Mouse (Mus musculus): ENCODE results near the gene Cacna1c. TPM values are rescaled to one million over a fixed set of nuclear protein-coding genes. Genes with fewer than 3 reads are reported as not detected.

The Cacna1c gene
- polyA plus RNA-seq (2014; fragmentation: Nextera tagmentation; extraction: Ambion mirVana) = 8.7 and 11.2 TPM in 2 replicates

DNA sequence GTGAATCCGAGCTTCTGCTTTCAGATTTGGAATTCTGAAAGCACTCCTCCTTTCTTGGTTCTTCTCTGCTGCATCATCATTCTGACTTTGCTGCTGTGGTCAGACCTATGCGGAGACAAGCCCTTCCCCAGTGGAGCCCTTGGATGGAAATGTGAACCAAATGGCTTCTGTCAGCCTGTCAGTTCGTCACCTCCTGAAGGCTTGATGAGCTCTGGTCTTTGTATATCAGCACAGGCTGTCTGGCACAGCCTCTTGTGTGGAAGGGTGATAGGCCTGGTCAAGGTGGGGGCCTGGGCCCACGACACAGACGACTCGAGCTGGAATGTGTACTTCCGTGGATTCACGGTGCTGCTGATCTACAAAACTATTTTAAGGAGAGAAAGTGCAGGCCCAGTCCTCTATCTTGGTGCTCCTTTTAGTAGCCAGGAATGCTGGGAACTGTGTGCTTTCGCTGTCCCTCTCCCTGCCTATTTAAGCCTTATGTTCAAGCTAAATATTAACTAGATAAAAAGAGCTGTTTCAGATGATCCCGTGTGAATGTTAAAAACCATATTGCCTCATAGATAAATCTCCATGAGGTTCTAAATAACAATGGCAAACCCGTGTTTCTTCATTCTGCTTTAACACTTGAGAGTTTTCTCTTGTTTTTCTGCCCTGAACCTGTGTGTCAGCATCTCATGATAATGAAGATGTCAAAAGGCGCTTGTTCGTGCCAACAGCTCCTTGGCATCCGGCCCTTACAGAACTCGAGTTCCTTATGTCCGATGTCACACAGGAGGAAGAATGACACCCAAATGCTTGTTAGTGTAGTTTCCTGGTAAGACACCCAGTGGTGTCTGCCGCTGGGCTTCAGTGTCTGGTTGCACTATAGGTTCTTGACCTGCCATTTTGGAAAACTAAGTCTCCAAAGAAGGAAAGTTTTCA lies at the start of gene Cacna1c:
Cacna1c (minus strand) TSS at position 37 of the 924 bp plus-strand sequence.
- no peak for ATAC-seq (ENCODE audit: insufficient number of reproducible peaks, low FRiP score, low TSS enrichment, low read depth)
- H3K36me3 ChIP-seq (ENCODE audit: control insufficient read depth, insufficient read depth, low read length) = no peaks in the 10 kb centered on the region
- H3K27ac ChIP-seq (replicated peaks; ENCODE audit: low read depth, low read length) = no peak within 1 kb of the TSS
- no peak within 1 kb of the TSS for H3K9ac ChIP-seq (ENCODE audit: low read length)
- DNase-seq (ENCODE audit: low spot score) = no peak
- no peaks in the 10 kb centered on the region for H3K9me3 ChIP-seq (ENCODE audit: control insufficient read depth, low read length)
- H3K4me1 ChIP-seq (ENCODE audit: control insufficient read depth, insufficient read depth, low read length) = no peaks in the 10 kb centered on the region; the same call in 1 of the 2 replicates
- H3K27me3 ChIP-seq (ENCODE audit: control insufficient read depth, insufficient read depth, low read length) = no peaks in the 10 kb centered on the region
- 62% methylated on average over 17 of the region's 17 CpGs for WGBS
- no peak within 1 kb of the TSS for H3K4me2 ChIP-seq (ENCODE audit: low read depth, severe bottlenecking)
- no peak within 1 kb of the TSS for H3K4me3 ChIP-seq (ENCODE audit: low read depth, low read length)

DNA sequence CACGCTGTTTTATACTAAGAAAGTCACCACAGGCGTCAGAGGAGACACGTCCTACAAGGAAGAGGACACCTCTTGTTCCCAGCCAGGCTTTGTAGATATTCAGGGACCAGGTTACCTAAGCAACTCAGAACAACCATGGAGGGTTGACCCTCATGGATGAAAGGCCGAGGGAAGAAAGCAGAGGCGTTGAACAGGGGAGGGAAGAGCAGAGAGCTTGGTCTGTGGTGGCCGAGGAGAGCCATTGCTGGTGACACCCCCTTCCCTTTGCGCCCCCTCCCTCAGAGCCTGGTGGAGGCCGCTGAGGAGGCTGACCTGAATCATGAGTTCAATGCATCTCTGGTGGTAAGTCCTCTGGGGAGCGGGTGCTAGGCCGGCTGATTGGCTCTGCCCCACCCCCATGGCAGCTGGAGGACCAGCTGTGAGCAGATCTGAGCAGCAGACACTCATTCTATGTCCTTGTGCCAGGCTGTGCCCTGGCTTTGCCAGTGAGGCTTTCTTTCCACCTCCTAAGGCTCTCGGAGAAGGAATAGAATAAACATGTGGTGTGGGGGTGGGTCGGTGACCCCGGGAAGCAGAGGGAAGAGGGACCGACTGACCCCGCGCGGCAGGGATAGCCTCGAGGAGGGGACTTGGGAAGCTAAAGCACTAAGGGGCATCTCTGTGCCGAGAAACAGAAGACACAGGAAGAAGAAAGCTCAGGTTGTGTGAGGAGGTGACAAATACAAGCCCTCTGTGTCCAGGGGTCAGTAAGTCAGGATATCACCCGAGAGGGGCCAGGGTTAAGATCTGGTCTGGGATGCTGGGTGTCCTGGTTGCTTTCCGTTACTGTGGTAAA lies 44.9 kb upstream of the Cacna1c start:
- no peak overlapping the region for H3K27ac ChIP-seq (replicated peaks; ENCODE audit: low read depth, low read length)
- ATAC-seq (ENCODE audit: insufficient number of reproducible peaks, low FRiP score, low TSS enrichment, low read depth) (no peak), DNase-seq (ENCODE audit: low spot score) (no peak)
- no peaks in the 10 kb centered on the region for H3K36me3 ChIP-seq (ENCODE audit: control insufficient read depth, insufficient read depth, low read length)
- no peak overlapping the region for H3K9ac ChIP-seq (ENCODE audit: low read length)
- WGBS = 52% methylated on average over 21 of the region's 21 CpGs
- H3K4me2 ChIP-seq (ENCODE audit: low read depth, severe bottlenecking) = no peak overlapping the region
- H3K9me3 ChIP-seq (ENCODE audit: control insufficient read depth, low read length) = no peaks in the 10 kb centered on the region; the same call in 1 of the 2 replicates
- no peak overlapping the region for H3K4me3 ChIP-seq (ENCODE audit: low read depth, low read length)
- no peaks in the 10 kb centered on the region for H3K4me1 ChIP-seq (ENCODE audit: control insufficient read depth, insufficient read depth, low read length)
- no peaks in the 10 kb centered on the region for H3K27me3 ChIP-seq (ENCODE audit: control insufficient read depth, insufficient read depth, low read length)

DNA sequence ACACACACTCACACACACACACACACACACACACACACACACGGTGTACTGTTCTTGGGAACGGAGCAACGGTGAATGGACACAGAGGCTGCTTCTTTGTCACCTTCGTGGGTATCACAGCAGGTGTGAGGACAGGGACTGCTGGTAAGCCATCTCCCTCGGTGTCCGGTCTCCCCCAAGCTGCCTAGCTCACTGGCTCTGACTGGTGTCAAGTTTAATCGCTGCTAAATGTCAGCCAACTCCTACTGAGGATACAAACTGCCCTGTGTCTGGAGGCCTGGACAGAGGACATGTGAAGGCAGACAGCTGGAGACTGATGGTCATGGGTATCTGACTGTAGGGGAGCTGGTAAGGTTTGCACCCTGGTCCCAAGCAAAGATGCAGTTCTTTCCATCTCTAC lies 44.0 kb upstream of the Cacna1c start:
- no peak for DNase-seq (ENCODE audit: low spot score)
- no peak overlapping the region for H3K9ac ChIP-seq (ENCODE audit: low read length)
- H3K4me1 ChIP-seq (ENCODE audit: control insufficient read depth, insufficient read depth, low read length) = no peaks in the 10 kb centered on the region
- 84% methylated on average over 7 of the region's 7 CpGs for WGBS
- H3K4me3 ChIP-seq (ENCODE audit: low read depth, low read length) = no peak overlapping the region
- no peak for ATAC-seq (ENCODE audit: insufficient number of reproducible peaks, low FRiP score, low TSS enrichment, low read depth)
- H3K36me3 ChIP-seq (ENCODE audit: control insufficient read depth, insufficient read depth, low read length) = no peaks in the 10 kb centered on the region
- no peak overlapping the region for H3K27ac ChIP-seq (replicated peaks; ENCODE audit: low read depth, low read length)
- no peak overlapping the region for H3K4me2 ChIP-seq (ENCODE audit: low read depth, severe bottlenecking)
- H3K9me3 ChIP-seq (ENCODE audit: control insufficient read depth, low read length) = no peaks in the 10 kb centered on the region
- no peaks in the 10 kb centered on the region for H3K27me3 ChIP-seq (ENCODE audit: control insufficient read depth, insufficient read depth, low read length)

DNA sequence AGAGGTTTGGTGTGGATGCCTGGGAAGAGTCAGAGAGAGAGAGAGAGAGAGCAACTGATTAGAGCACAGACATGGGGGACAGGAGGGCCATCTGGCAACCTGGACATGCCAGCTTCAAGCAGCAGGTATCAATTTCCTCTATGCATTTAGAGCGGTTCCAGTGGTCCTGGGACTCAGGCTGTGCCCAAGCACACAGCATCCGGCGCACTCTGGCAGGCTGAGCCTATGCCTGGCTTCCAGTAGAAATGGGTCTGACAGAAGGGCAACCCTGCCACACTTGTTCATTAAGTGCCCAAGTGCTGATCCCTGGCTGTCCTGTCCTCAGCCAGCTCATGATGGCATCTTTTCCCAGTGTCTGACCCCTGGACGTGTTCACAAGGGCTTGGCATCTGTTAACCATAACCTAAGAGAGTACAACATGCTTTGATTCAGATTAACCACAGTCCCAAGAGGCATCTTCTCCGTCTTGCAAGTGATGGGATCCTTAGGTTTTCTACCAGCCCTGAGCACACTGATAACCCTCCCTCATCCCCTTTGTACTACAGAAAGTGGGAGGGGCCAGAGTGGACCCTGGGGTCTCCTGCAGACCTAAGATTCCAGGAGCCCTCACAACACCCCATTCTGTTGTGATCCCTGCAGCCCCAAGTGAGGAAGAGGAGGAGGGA lies 43.3 kb upstream of the Cacna1c start:
- 85% methylated on average over 5 of the region's 5 CpGs for WGBS
- ATAC-seq (ENCODE audit: insufficient number of reproducible peaks, low FRiP score, low TSS enrichment, low read depth) = no peak

DNA sequence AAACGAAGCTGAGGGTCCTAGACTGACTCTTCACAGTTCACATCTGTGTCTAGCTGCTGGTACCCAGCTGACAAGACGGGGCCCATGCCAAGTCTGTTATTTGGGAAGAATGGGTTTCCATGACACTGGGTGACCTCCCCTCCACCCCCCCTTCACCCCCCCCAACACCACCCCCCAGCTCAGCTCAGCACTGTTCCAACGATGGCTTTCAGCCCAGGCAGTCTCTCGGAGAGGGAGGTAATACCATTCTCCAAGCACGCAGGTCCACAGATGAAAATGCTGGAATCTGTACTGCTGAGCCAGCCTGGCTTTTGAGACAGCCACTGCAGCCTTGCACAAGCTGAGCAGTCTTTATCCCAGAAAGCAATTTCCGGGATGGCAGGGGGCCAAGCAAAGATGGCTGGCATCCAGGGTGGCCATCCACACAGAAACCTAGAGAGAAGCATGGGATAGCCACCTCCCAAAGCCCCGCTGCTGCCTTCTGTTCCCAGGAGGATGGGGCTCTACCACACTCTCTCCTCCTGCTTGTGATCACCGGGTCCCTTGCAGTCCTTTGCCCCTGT lies 41.3 kb upstream of the Cacna1c start:
- H3K9ac ChIP-seq (ENCODE audit: low read length) = no peak overlapping the region
- H3K27me3 ChIP-seq (ENCODE audit: control insufficient read depth, insufficient read depth, low read length) = no peaks in the 10 kb centered on the region
- no peak overlapping the region for H3K4me2 ChIP-seq (ENCODE audit: low read depth, severe bottlenecking)
- H3K36me3 ChIP-seq (ENCODE audit: control insufficient read depth, insufficient read depth, low read length) = no peaks in the 10 kb centered on the region
- DNase-seq (ENCODE audit: low spot score) (no peak), ATAC-seq (ENCODE audit: insufficient number of reproducible peaks, low FRiP score, low TSS enrichment, low read depth) (no peak)
- H3K4me3 ChIP-seq (ENCODE audit: low read depth, low read length) = no peak overlapping the region
- 72% methylated on average over 8 of the region's 8 CpGs for WGBS
- no peaks in the 10 kb centered on the region for H3K4me1 ChIP-seq (ENCODE audit: control insufficient read depth, insufficient read depth, low read length)
- no peak overlapping the region for H3K27ac ChIP-seq (replicated peaks; ENCODE audit: low read depth, low read length)
- no peaks in the 10 kb centered on the region for H3K9me3 ChIP-seq (ENCODE audit: control insufficient read depth, low read length)

More for the DNA sequence above, 43.3 kb upstream of the Cacna1c start:
- no peak for DNase-seq (ENCODE audit: low spot score)
- Histone ChIP-seq H3K27me3 (ENCODE audit: control insufficient read depth, insufficient read depth, low read length) (no peaks in the 10 kb centered on the region), H3K4me2 (ENCODE audit: low read depth, severe bottlenecking) (no peak overlapping the region), H3K36me3 (ENCODE audit: control insufficient read depth, insufficient read depth, low read length) (no peaks in the 10 kb centered on the region), H3K4me1 (ENCODE audit: control insufficient read depth, insufficient read depth, low read length) (no peaks in the 10 kb centered on the region), H3K27ac (replicated peaks; ENCODE audit: low read depth, low read length) (no peak overlapping the region), H3K4me3 (ENCODE audit: low read depth, low read length) (no peak overlapping the region), H3K9me3 (ENCODE audit: control insufficient read depth, low read length) (no peaks in the 10 kb centered on the region), H3K9ac (ENCODE audit: low read length) (no peak overlapping the region)

GRCm38 (mm10) chr6:119236241-119236640 lies 40.0 kb upstream of the Cacna1c start, which contains the start of gene Cacna2d4:
Gene Cacna2d4, plus strand, starts transcription at chr6:119236526.
- H3K27ac ChIP-seq (replicated peaks; ENCODE audit: low read depth, low read length) = no peak within 1 kb of the TSS
- H3K9ac ChIP-seq (ENCODE audit: low read length) = no peak within 1 kb of the TSS
- no peaks in the 10 kb centered on the region for H3K27me3 ChIP-seq (ENCODE audit: control insufficient read depth, insufficient read depth, low read length)
- ATAC-seq (ENCODE audit: insufficient number of reproducible peaks, low FRiP score, low TSS enrichment, low read depth) (no peak), DNase-seq (ENCODE audit: low spot score) (no peak)
- no peaks in the 10 kb centered on the region for H3K36me3 ChIP-seq (ENCODE audit: control insufficient read depth, insufficient read depth, low read length)
- H3K4me2 ChIP-seq (ENCODE audit: low read depth, severe bottlenecking) = no peak within 1 kb of the TSS
- no peaks in the 10 kb centered on the region for H3K9me3 ChIP-seq (ENCODE audit: control insufficient read depth, low read length)
- H3K4me3 ChIP-seq (ENCODE audit: low read depth, low read length) = no peak within 1 kb of the TSS
- no peaks in the 10 kb centered on the region for H3K4me1 ChIP-seq (ENCODE audit: control insufficient read depth, insufficient read depth, low read length)
- WGBS = 50% methylated on average over 1 of the region's 1 CpGs

DNA sequence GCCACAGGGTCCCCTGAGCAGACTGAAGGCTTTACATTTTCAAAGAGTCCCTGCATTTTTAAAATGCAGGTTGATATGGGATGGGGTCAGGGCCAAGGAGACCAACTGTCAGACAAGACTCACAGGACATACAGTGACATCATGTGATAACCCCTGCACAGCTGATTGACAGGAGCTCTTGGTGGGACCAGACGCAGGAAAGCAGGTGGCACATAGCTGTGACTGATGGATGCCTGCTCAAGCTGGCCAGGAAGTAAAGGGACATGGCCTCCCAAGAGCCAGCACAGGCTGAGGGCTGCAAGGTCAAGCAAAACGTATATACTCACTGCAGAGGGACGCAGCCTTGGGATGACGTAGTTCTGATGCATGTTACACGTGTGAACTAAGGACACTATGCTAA lies 39.2 kb upstream of the Cacna1c start:
- 74% methylated on average over 5 of the region's 5 CpGs for WGBS
- Histone ChIP-seq H3K4me3 (ENCODE audit: low read depth, low read length) (no peak overlapping the region), H3K9ac (ENCODE audit: low read length) (no peak overlapping the region), H3K27me3 (ENCODE audit: control insufficient read depth, insufficient read depth, low read length) (no peaks in the 10 kb centered on the region), H3K4me2 (ENCODE audit: low read depth, severe bottlenecking) (no peak overlapping the region), H3K9me3 (ENCODE audit: control insufficient read depth, low read length) (no peaks in the 10 kb centered on the region), H3K36me3 (ENCODE audit: control insufficient read depth, insufficient read depth, low read length) (no peaks in the 10 kb centered on the region), H3K27ac (replicated peaks; ENCODE audit: low read depth, low read length) (no peak overlapping the region), H3K4me1 (ENCODE audit: control insufficient read depth, insufficient read depth, low read length) (no peaks in the 10 kb centered on the region)
- no peak for DNase-seq (ENCODE audit: low spot score)
- ATAC-seq (ENCODE audit: insufficient number of reproducible peaks, low FRiP score, low TSS enrichment, low read depth) = no peak

DNA sequence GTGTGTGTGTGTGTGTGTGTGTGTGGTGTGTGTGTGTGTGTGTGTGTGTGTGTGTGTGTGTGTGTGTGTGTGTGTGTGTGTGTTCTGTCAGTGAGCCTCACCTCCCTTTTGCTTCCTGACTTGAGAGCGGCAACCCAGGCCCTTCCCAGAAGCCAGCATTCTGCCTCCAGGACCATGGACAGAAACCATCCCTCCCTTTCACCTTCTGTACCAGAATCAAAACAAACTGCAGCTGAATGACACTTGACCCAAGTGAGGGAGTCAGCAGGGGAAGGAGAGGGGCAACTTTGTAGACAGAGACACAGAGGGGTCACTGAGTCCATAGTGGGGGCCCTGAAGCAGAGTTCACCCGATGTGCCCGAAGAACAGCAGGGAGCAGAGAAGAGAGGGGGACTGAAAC lies 36.8 kb upstream of the Cacna1c start:
- no peaks in the 10 kb centered on the region for H3K27me3 ChIP-seq (ENCODE audit: control insufficient read depth, insufficient read depth, low read length)
- H3K36me3 ChIP-seq (ENCODE audit: control insufficient read depth, insufficient read depth, low read length) = no peaks in the 10 kb centered on the region
- no peak overlapping the region for H3K4me2 ChIP-seq (ENCODE audit: low read depth, severe bottlenecking)
- no peak overlapping the region for H3K9ac ChIP-seq (ENCODE audit: low read length)
- 39% methylated on average over 3 of the region's 3 CpGs for WGBS
- DNase-seq (ENCODE audit: low spot score) (peak; percentile 73), ATAC-seq (ENCODE audit: insufficient number of reproducible peaks, low FRiP score, low TSS enrichment, low read depth) (no peak)
- H3K4me3 ChIP-seq (ENCODE audit: low read depth, low read length) = no peak overlapping the region
- no peaks in the 10 kb centered on the region for H3K4me1 ChIP-seq (ENCODE audit: control insufficient read depth, insufficient read depth, low read length)
- H3K27ac ChIP-seq (replicated peaks; ENCODE audit: low read depth, low read length) = no peak overlapping the region
- H3K9me3 ChIP-seq (ENCODE audit: control insufficient read depth, low read length) = no peaks in the 10 kb centered on the region

All from limb, embryonic 11.5 days (tissue).